Mouse (Mus musculus): ENCODE results near the gene Hspa8. TPM values are rescaled to one million over a fixed set of nuclear protein-coding genes. Genes with fewer than 3 reads are reported as not detected.
A peak's percentile ranks its signal among the peaks of the same experiment; 100 is the strongest.

Hspa8 gene
- polyA plus RNA-seq, 1 experiment from 2014 or later: 2,522 TPM

- Histone ChIP-seq H3K27ac (ENCODE audit: low read depth) (no peak overlapping the region), H3K9me3 (ENCODE audit: low read depth, low read length) (no peaks in the 10 kb centered on the region), H3K36me3 (ENCODE audit: insufficient read depth) (peaks cover 54% of the 10 kb centered on the region), H3K4me2 (peak overlapping the region; percentile 60), H3K9ac (0 out of 2 replicates have a peak overlapping the region, but pooled peaks have one; percentile 18), H3K27me3 (ENCODE audit: insufficient read depth, low read length) (no peaks in the 10 kb centered on the region), H3K4me1 (ENCODE audit: insufficient read depth) (no peaks in the 10 kb centered on the region), H3K4me3 (ENCODE audit: low read depth, low read length) (peak overlapping the region; percentile 17)
- TF ChIP-seq CTCF (IDR thresholded peaks at IDR 0.05; ENCODE audit: low read depth): peak; percentile 69
- DNase-seq: peak; percentile 90
- ATAC-seq (ENCODE audit: insufficient read depth): no peak
- WGBS: 23% methylated on average over 2 of the region's 2 CpGs
Measured at GRCm38 (mm10) chr9:40805263-40805662, 4.5 kb downstream of the Hspa8 start.

- Histone ChIP-seq H3K4me2 (no peak overlapping the region; the same call in 1 of the 2 replicates), H3K4me1 (ENCODE audit: insufficient read depth) (no peaks in the 10 kb centered on the region), H3K9ac (no peak overlapping the region), H3K4me3 (ENCODE audit: low read depth, low read length) (no peak overlapping the region), H3K36me3 (ENCODE audit: insufficient read depth) (peaks cover 54% of the 10 kb centered on the region), H3K27ac (ENCODE audit: low read depth) (peak overlapping the region; percentile 59; the same call in 1 of the 2 replicates), H3K27me3 (ENCODE audit: insufficient read depth, low read length) (no peaks in the 10 kb centered on the region), H3K9me3 (ENCODE audit: low read depth, low read length) (no peaks in the 10 kb centered on the region)
- peak; percentile 48 for TF ChIP-seq CTCF (IDR thresholded peaks at IDR 0.05; ENCODE audit: low read depth)
- peak; percentile 87 for DNase-seq
- peak; percentile 66 for ATAC-seq (ENCODE audit: insufficient read depth)
- WGBS: 12% methylated on average over 5 of the region's 5 CpGs
Measured at GRCm38 (mm10) chr9:40806440-40807288, 5.9 kb downstream of the Hspa8 start.

- Histone ChIP-seq H3K27me3 (ENCODE audit: insufficient read depth, low read length) (no peaks in the 10 kb centered on the region), H3K27ac (ENCODE audit: low read depth) (peak overlapping the region; percentile 59; the same call in 1 of the 2 replicates), H3K36me3 (ENCODE audit: insufficient read depth) (peaks cover 47% of the 10 kb centered on the region), H3K9me3 (ENCODE audit: low read depth, low read length) (no peaks in the 10 kb centered on the region), H3K9ac (no peak overlapping the region), H3K4me1 (ENCODE audit: insufficient read depth) (no peaks in the 10 kb centered on the region), H3K4me2 (no peak overlapping the region), H3K4me3 (ENCODE audit: low read depth, low read length) (no peak overlapping the region)
- ATAC-seq (ENCODE audit: insufficient read depth) (peak; percentile 26), DNase-seq (peak; percentile 77)
- TF ChIP-seq CTCF (IDR thresholded peaks at IDR 0.05; ENCODE audit: low read depth): no peak
- 10% methylated on average over 11 of the region's 11 CpGs for WGBS
Measured at GRCm38 (mm10) chr9:40807289-40807920, 6.6 kb downstream of the Hspa8 start.

GRCm38 (mm10) chr9:40808061-40808906, 7.5 kb downstream of the Hspa8 start:
- Histone ChIP-seq H3K27ac (ENCODE audit: low read depth) (peak overlapping the region; percentile 31; the same call in 1 of the 2 replicates), H3K4me2 (no peak overlapping the region), H3K9ac (no peak overlapping the region), H3K27me3 (ENCODE audit: insufficient read depth, low read length) (no peaks in the 10 kb centered on the region), H3K9me3 (ENCODE audit: low read depth, low read length) (no peaks in the 10 kb centered on the region), H3K4me1 (ENCODE audit: insufficient read depth) (no peaks in the 10 kb centered on the region), H3K4me3 (ENCODE audit: low read depth, low read length) (no peak overlapping the region), H3K36me3 (ENCODE audit: insufficient read depth) (peaks cover 41% of the 10 kb centered on the region)
- DNase-seq (peak; percentile 73), ATAC-seq (ENCODE audit: insufficient read depth) (peak; percentile 13; the same call in 1 of the 2 replicates)
- 22% methylated on average over 16 of the region's 16 CpGs for WGBS
- TF ChIP-seq CTCF (IDR thresholded peaks at IDR 0.05; ENCODE audit: low read depth): no peak

GRCm38 (mm10) chr9:40808907-40809280, 8.1 kb downstream of the Hspa8 start:
- 57% methylated on average over 8 of the region's 8 CpGs for WGBS
- no peak overlapping the region for H3K27ac ChIP-seq (ENCODE audit: low read depth)
- ATAC-seq (ENCODE audit: insufficient read depth): no peak

GRCm38 (mm10) chr9:40811860-40812259, 11.1 kb downstream of the Hspa8 start:
- 58% methylated on average over 2 of the region's 2 CpGs for WGBS
- DNase-seq: peak; percentile 37
- TF ChIP-seq CTCF (IDR thresholded peaks at IDR 0.05; ENCODE audit: low read depth): peak; percentile 55

More at GRCm38 (mm10) chr9:40808907-40809280, 8.1 kb downstream of the Hspa8 start:
- Histone ChIP-seq H3K27me3 (ENCODE audit: insufficient read depth, low read length) (no peaks in the 10 kb centered on the region), H3K4me3 (ENCODE audit: low read depth, low read length) (no peak overlapping the region), H3K36me3 (ENCODE audit: insufficient read depth) (peaks cover 35% of the 10 kb centered on the region), H3K9me3 (ENCODE audit: low read depth, low read length) (no peaks in the 10 kb centered on the region), H3K4me1 (ENCODE audit: insufficient read depth) (no peaks in the 10 kb centered on the region), H3K4me2 (no peak overlapping the region), H3K9ac (no peak overlapping the region)
- TF ChIP-seq CTCF (IDR thresholded peaks at IDR 0.05; ENCODE audit: low read depth): no peak
- no peak for DNase-seq

More at GRCm38 (mm10) chr9:40811860-40812259, 11.1 kb downstream of the Hspa8 start:
- ATAC-seq (ENCODE audit: insufficient read depth): no peak
- Histone ChIP-seq H3K9me3 (ENCODE audit: low read depth, low read length) (no peaks in the 10 kb centered on the region), H3K4me3 (ENCODE audit: low read depth, low read length) (no peak overlapping the region), H3K27me3 (ENCODE audit: insufficient read depth, low read length) (no peaks in the 10 kb centered on the region), H3K4me1 (ENCODE audit: insufficient read depth) (no peaks in the 10 kb centered on the region), H3K4me2 (no peak overlapping the region), H3K36me3 (ENCODE audit: insufficient read depth) (peaks cover 5% of the 10 kb centered on the region), H3K27ac (ENCODE audit: low read depth) (no peak overlapping the region), H3K9ac (no peak overlapping the region)
